Mouse (Mus musculus): ENCODE results near the gene Hba-a2. TPM values are rescaled to one million over a fixed set of nuclear protein-coding genes. Genes with fewer than 3 reads are reported as not detected.
"Not testable (repeated sequence)": the region's sequence is repeated elsewhere in the genome, so short reads cannot be mapped to it uniquely, and the experiment has no call there.

Gene Hba-a2
- 130,484 and 191,888 TPM in 2 replicates for polyA plus RNA-seq (2012)

DNA sequence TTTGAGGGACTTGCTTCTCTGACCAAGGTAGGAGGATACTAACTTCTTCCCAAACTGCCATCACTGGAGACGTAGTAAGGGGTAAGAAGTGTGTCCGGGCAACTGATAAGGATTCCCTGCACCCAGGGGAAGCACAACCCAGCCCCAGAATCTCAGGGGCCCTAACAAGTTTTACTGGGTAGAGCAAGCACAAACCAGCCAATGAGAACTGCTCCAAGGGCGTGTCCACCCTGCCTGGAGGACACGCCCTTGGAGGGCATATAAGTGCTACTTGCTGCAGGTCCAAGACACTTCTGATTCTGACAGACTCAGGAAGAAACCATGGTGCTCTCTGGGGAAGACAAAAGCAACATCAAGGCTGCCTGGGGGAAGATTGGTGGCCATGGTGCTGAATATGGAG, at the start of gene Hba-a2:
Hba-a2 (plus strand) TSS at position 287 of the 400 bp plus-strand sequence.
- not testable (repeated sequence) for H3K27me3 ChIP-seq (ENCODE audit: control insufficient read depth); H3K9me3 ChIP-seq (ENCODE audit: control insufficient read depth, low read length)
- H3K36me3 ChIP-seq (ENCODE audit: control insufficient read depth), result peaks cover 55% of the 10 kb centered on the region
- H3K4me3 ChIP-seq (replicated peaks), result peak within 1 kb of the TSS; percentile 65
- H3K4me1 ChIP-seq (ENCODE audit: control insufficient read depth), result peaks cover 52% of the 10 kb centered on the region

- Histone ChIP-seq H3K4me3 (replicated peaks) (peak overlapping the region; percentile 36), H3K4me1 (ENCODE audit: control insufficient read depth) (peaks cover 99% of the 10 kb centered on the region), H3K9me3 (ENCODE audit: control insufficient read depth, low read length) (no peaks in the 10 kb centered on the region), H3K27me3 (ENCODE audit: control insufficient read depth) (no peaks in the 10 kb centered on the region), H3K36me3 (ENCODE audit: control insufficient read depth) (peaks cover 98% of the 10 kb centered on the region)
- TF ChIP-seq GATA1 (IDR thresholded peaks at IDR 0.05; ENCODE audit: low read length), result no peak
- TF ChIP-seq TAL1 (IDR thresholded peaks at IDR 0.05; ENCODE audit: low read length), result no peak
Measured at GRCm38 (mm10) chr11:32247068-32247467, 49.2 kb upstream of the Hba-a2 start.

DNA sequence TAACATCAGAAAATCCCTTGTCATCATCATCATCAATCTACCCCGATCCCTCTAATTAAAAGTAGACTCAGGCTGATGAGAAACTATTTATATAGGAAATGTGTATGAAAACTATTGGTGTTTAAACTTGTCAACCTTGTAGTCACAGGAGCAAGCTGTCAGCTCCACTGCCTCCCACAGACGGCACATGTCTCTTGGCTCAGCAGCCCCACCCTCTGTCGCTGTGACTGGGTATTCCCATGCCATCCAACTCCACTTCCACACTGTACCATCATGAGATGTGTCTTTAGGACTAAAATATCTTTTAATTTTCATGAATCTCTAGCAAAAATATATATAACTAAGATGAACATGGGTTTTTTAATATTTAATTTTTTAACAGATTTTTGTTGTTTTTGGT, 47.9 kb upstream of the Hba-a2 start:
- H3K4me3 ChIP-seq (replicated peaks), result no peak overlapping the region
- TF ChIP-seq TAL1 (IDR thresholded peaks at IDR 0.05; ENCODE audit: low read length) (no peak), GATA1 (IDR thresholded peaks at IDR 0.05; ENCODE audit: low read length) (no peak)
- no peaks in the 10 kb centered on the region for H3K9me3 ChIP-seq (ENCODE audit: control insufficient read depth, low read length)
- H3K36me3 ChIP-seq (ENCODE audit: control insufficient read depth), result peaks cover 98% of the 10 kb centered on the region
- peaks cover 99% of the 10 kb centered on the region for H3K4me1 ChIP-seq (ENCODE audit: control insufficient read depth)
- H3K27me3 ChIP-seq (ENCODE audit: control insufficient read depth), result no peaks in the 10 kb centered on the region

- Histone ChIP-seq H3K36me3 (ENCODE audit: control insufficient read depth) (peaks cover 99% of the 10 kb centered on the region), H3K27me3 (ENCODE audit: control insufficient read depth) (no peaks in the 10 kb centered on the region), H3K4me1 (ENCODE audit: control insufficient read depth) (peaks cover 100% of the 10 kb centered on the region), H3K4me3 (replicated peaks) (peak overlapping the region; percentile 30), H3K9me3 (ENCODE audit: control insufficient read depth, low read length) (no peaks in the 10 kb centered on the region)
- TF ChIP-seq GATA1 (IDR thresholded peaks at IDR 0.05; ENCODE audit: low read length) (peak; percentile 96), TAL1 (IDR thresholded peaks at IDR 0.05; ENCODE audit: low read length) (peak; percentile 97)
Measured at GRCm38 (mm10) chr11:32250880-32251763, 45.2 kb upstream of the Hba-a2 start.

DNA sequence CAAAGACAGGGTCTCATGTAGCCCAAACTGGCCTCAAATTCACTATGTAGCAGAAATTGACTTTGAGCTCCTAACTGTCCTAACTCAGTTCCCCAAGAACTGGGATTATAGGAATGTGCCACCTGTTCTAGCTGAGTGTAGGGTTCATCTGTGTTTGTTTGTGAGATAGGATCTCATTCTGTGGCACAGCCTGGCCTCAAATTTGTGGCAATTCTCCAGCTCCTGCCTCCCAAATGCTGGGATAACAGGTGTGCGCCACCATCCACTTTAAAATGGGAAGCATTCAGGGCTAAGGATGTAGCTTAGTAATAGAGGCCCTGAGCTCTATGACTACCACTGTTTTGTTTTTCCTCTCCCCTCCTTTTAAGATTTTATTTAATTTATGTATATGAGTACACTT, 43.2 kb upstream of the Hba-a2 start:
- Histone ChIP-seq H3K9me3 (ENCODE audit: control insufficient read depth, low read length) (no peaks in the 10 kb centered on the region), H3K4me1 (ENCODE audit: control insufficient read depth) (peaks cover 99% of the 10 kb centered on the region), H3K36me3 (ENCODE audit: control insufficient read depth) (peaks cover 95% of the 10 kb centered on the region), H3K4me3 (replicated peaks) (no peak overlapping the region), H3K27me3 (ENCODE audit: control insufficient read depth) (no peaks in the 10 kb centered on the region)
- TF ChIP-seq GATA1 (IDR thresholded peaks at IDR 0.05; ENCODE audit: low read length) (no peak), TAL1 (IDR thresholded peaks at IDR 0.05; ENCODE audit: low read length) (no peak)

- Histone ChIP-seq H3K9me3 (ENCODE audit: control insufficient read depth, low read length) (no peaks in the 10 kb centered on the region), H3K4me1 (ENCODE audit: control insufficient read depth) (peaks cover 95% of the 10 kb centered on the region), H3K27me3 (ENCODE audit: control insufficient read depth) (no peaks in the 10 kb centered on the region), H3K4me3 (replicated peaks) (peak overlapping the region; percentile 36), H3K36me3 (ENCODE audit: control insufficient read depth) (peaks cover 93% of the 10 kb centered on the region)
- TF ChIP-seq TAL1 (IDR thresholded peaks at IDR 0.05; ENCODE audit: low read length) (peak; percentile 96), GATA1 (IDR thresholded peaks at IDR 0.05; ENCODE audit: low read length) (peak; percentile 90)
Measured at GRCm38 (mm10) chr11:32256146-32256545, 40.1 kb upstream of the Hba-a2 start.

GRCm38 (mm10) chr11:32256566-32256965, 39.7 kb upstream of the Hba-a2 start:
- Histone ChIP-seq H3K36me3 (ENCODE audit: control insufficient read depth) (peaks cover 93% of the 10 kb centered on the region), H3K27me3 (ENCODE audit: control insufficient read depth) (no peaks in the 10 kb centered on the region), H3K4me3 (replicated peaks) (peak overlapping the region; percentile 36), H3K4me1 (ENCODE audit: control insufficient read depth) (peaks cover 94% of the 10 kb centered on the region), H3K9me3 (ENCODE audit: control insufficient read depth, low read length) (no peaks in the 10 kb centered on the region)
- TF ChIP-seq GATA1 (IDR thresholded peaks at IDR 0.05; ENCODE audit: low read length), result no peak
- no peak for TF ChIP-seq TAL1 (IDR thresholded peaks at IDR 0.05; ENCODE audit: low read length)

DNA sequence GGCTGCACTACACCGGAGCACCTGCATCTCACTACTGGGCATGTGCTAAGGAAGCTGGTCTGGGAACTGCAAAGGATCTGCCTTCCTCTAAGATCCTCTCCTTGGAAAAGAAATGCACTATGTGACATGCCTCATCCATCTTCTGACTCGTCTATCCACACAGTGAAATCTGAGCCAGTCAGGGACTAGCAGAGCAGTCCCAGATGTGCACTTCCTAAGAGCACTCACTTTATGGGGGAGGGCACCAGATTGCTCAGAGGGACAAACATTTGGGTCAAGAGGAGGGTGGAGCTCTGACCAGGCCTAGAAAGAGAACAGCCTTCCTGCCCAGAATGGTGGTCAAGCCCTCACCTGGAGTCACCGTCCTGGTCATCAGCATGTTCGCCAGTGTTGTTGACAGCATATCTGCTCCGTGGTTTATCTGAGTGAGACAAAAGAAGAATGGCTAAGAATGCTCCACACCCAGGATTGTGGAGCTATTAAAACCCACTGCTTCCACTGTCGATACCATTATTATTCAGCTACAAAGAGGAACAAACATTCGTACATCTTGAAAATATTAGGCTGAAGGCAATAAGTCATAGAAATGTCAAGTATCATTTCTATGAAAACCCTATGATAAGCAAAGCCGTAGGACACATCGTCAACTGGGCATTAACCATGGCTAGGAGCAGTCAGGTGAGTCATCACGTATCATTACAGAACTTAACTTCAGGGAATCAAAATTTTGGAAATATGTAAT, 33.4 kb upstream of the Hba-a2 start:
- peaks cover 86% of the 10 kb centered on the region for H3K36me3 ChIP-seq (ENCODE audit: control insufficient read depth)

DNA sequence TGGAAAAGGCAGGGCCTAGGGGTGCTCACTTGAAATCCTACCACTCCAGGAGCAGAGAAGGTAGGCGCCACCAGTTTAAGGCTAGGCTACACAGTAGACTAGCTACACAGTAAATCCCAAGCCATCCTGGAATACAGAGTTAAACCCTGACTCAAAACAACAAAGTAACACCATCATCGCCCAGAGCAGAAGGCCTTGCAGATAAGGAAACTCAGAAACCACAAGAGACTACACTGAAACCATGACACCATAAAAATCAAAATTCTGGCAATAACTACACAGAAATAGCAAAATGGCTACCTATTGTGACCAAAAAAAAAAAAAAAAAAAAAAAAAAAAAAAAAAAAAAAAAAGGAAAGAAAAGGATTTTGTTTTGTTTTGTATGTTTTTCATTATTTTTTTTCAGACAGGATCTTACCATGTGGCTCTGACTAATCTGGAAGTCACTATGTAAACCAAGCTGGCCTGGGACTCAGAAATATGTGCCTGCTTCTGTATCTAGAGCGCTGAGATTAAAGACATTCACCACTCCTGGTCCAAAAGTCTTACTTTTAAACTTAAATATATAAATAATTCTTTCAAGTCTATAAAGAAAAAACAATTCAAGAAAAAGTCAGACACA, 31.1 kb upstream of the Hba-a2 start:
- Histone ChIP-seq H3K27me3 (ENCODE audit: control insufficient read depth) (no peaks in the 10 kb centered on the region), H3K4me3 (replicated peaks) (peak overlapping the region; percentile 21), H3K9me3 (ENCODE audit: control insufficient read depth, low read length) (no peaks in the 10 kb centered on the region), H3K4me1 (ENCODE audit: control insufficient read depth) (peaks cover 98% of the 10 kb centered on the region), H3K36me3 (ENCODE audit: control insufficient read depth) (peaks cover 75% of the 10 kb centered on the region)
- peak; percentile 86 for TF ChIP-seq GATA1 (IDR thresholded peaks at IDR 0.05; ENCODE audit: low read length)
- peak; percentile 87 for TF ChIP-seq TAL1 (IDR thresholded peaks at IDR 0.05; ENCODE audit: low read length)

More for the DNA sequence above, 33.4 kb upstream of the Hba-a2 start:
- TF ChIP-seq GATA1 (IDR thresholded peaks at IDR 0.05; ENCODE audit: low read length), result no peak
- TF ChIP-seq TAL1 (IDR thresholded peaks at IDR 0.05; ENCODE audit: low read length), result no peak
- peaks cover 95% of the 10 kb centered on the region for H3K4me1 ChIP-seq (ENCODE audit: control insufficient read depth)
- H3K9me3 ChIP-seq (ENCODE audit: control insufficient read depth, low read length), result no peaks in the 10 kb centered on the region
- no peak overlapping the region for H3K4me3 ChIP-seq (replicated peaks)
- no peaks in the 10 kb centered on the region for H3K27me3 ChIP-seq (ENCODE audit: control insufficient read depth)
